Comparison of ENCODE assay signal across 19 mouse cellular contexts in the genomic region with DNA sequence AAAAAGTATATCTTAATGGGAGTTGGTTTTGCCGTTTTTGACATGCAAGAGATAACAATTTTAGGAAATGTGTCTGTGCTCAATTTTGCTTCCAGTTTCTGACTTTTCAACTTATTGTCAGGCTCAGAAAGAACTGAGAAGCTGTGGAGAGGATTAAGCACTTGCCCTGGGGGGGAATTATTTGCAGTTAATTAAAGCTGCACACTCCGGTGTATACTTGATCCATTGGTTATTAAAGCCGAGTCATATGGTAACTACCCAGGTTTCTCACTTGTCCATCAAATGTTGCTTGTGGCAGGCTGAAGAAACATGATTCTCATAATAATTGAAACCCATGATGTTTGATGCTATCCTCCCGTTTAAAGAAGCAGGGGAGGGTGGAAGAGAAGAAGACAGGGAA.
"Had no signal": no experiment of that assay in that cellular context is flagged by ENCODE, and none has a peak within 500 bp of the region (broad histone marks: within the 10 kb centered on the region; RNA-seq: fewer than 3 reads in every experiment).

No protein-coding gene starts in this region.

- ATAC-seq: intestine, postnatal 0 days had no signal

- H3K9ac ChIP-seq: liver, embryonic 13.5 days; neural tube, embryonic 13.5 days had no signal

- H3K4me3 ChIP-seq: layer of hippocampus, adult 2 months; left cerebral cortex, adult 2 months; liver, embryonic 13.5 days; myocyte; neural tube, embryonic 13.5 days had no signal

- H3K4me2 ChIP-seq: liver, embryonic 13.5 days; neural tube, embryonic 13.5 days had no signal

- H3K27me3 ChIP-seq: liver, embryonic 13.5 days; neural tube, embryonic 13.5 days had no signal

- H3K27ac ChIP-seq: kidney, postnatal 0 days; layer of hippocampus, adult 2 months; left cerebral cortex, adult 2 months; liver, embryonic 13.5 days; neural tube, embryonic 13.5 days; stomach, postnatal 0 days had no signal

- H3K36me3 ChIP-seq: liver, embryonic 13.5 days; neural tube, embryonic 13.5 days had no signal

- H3K4me1 ChIP-seq: liver, embryonic 13.5 days; neural tube, embryonic 13.5 days had no signal

- DNase-seq: kidney, adult 2 months; kidney, postnatal 25 days; layer of hippocampus, adult 9-11 months; liver, embryonic 13.5 days; lung, adult 2 months; lung, postnatal 14 days; lung, postnatal 4 days; right cerebral cortex, adult 18-20 months; right cerebral cortex, postnatal 14 days; right cerebral cortex, postnatal 4 days; thymus, adult 2 months; thymus, postnatal 25 days had no signal

- H3K9me3 ChIP-seq: liver, embryonic 13.5 days; neural tube, embryonic 13.5 days had no signal
